Mouse (Mus musculus): Measurements from ENCODE around the gene Ffar3. TPM values are rescaled to one million over a fixed set of nuclear protein-coding genes. Genes with fewer than 3 reads are reported as not detected.

Ffar3 gene
- polyA plus RNA-seq, 1 experiment from 2014 or later, result not detected

- no peaks in the 10 kb centered on the region for H3K36me3 ChIP-seq (ENCODE audit: control insufficient read depth, insufficient read depth, low read length)
Measured at GRCm38 (mm10) chr7:30857746-30858145, 1.8 kb upstream of the Ffar3 start.

GRCm38 (mm10) chr7:30851421-30851820, 4.6 kb downstream of the Ffar3 start:
- DNase-seq (ENCODE audit: low spot score) (no peak), ATAC-seq (replicated peaks; ENCODE audit: low FRiP score) (no peak)
- H3K9me3 ChIP-seq (ENCODE audit: control insufficient read depth, low read length), result no peaks in the 10 kb centered on the region
- H3K4me3 ChIP-seq (ENCODE audit: low read depth, low read length), result no peak overlapping the region
- H3K4me1 ChIP-seq (replicated peaks; ENCODE audit: control insufficient read depth, insufficient read depth, low read length), result no peaks in the 10 kb centered on the region
- H3K27ac ChIP-seq (ENCODE audit: low read depth, low read length), result no peak overlapping the region
- 84% methylated on average over 1 of the region's 1 CpGs for WGBS
- H3K36me3 ChIP-seq (ENCODE audit: control insufficient read depth, insufficient read depth, low read length), result no peaks in the 10 kb centered on the region
- H3K27me3 ChIP-seq (replicated peaks; ENCODE audit: control insufficient read depth, insufficient read depth, low read length), result no peaks in the 10 kb centered on the region
- no peak overlapping the region for H3K9ac ChIP-seq (ENCODE audit: low read depth, low read length)
- H3K4me2 ChIP-seq, result no peak overlapping the region

More at GRCm38 (mm10) chr7:30857746-30858145, 1.8 kb upstream of the Ffar3 start:
- Histone ChIP-seq H3K4me2 (no peak overlapping the region), H3K27ac (ENCODE audit: low read depth, low read length) (no peak overlapping the region), H3K4me3 (ENCODE audit: low read depth, low read length) (no peak overlapping the region), H3K27me3 (replicated peaks; ENCODE audit: control insufficient read depth, insufficient read depth, low read length) (no peaks in the 10 kb centered on the region), H3K4me1 (replicated peaks; ENCODE audit: control insufficient read depth, insufficient read depth, low read length) (peaks cover 3% of the 10 kb centered on the region; the same call in 1 of the 2 replicates), H3K9ac (ENCODE audit: low read depth, low read length) (no peak overlapping the region), H3K9me3 (ENCODE audit: control insufficient read depth, low read length) (no peaks in the 10 kb centered on the region)
- no peak for ATAC-seq (replicated peaks; ENCODE audit: low FRiP score)
- DNase-seq (ENCODE audit: low spot score), result no peak
- WGBS, result 60% methylated on average over 1 of the region's 1 CpGs

GRCm38 (mm10) chr7:30847934-30848333, 8.0 kb downstream of the Ffar3 start:
- Histone ChIP-seq H3K27me3 (replicated peaks; ENCODE audit: control insufficient read depth, insufficient read depth, low read length) (no peaks in the 10 kb centered on the region), H3K27ac (ENCODE audit: low read depth, low read length) (no peak overlapping the region), H3K9me3 (ENCODE audit: control insufficient read depth, low read length) (no peaks in the 10 kb centered on the region), H3K4me2 (no peak overlapping the region), H3K4me1 (replicated peaks; ENCODE audit: control insufficient read depth, insufficient read depth, low read length) (no peaks in the 10 kb centered on the region; the same call in none of the 2 replicates), H3K36me3 (ENCODE audit: control insufficient read depth, insufficient read depth, low read length) (no peaks in the 10 kb centered on the region), H3K4me3 (ENCODE audit: low read depth, low read length) (no peak overlapping the region), H3K9ac (ENCODE audit: low read depth, low read length) (no peak overlapping the region)
- no peak for ATAC-seq (replicated peaks; ENCODE audit: low FRiP score)
- 69% methylated on average over 6 of the region's 6 CpGs for WGBS
- DNase-seq (ENCODE audit: low spot score), result no peak

GRCm38 (mm10) chr7:30847386-30847785, 8.6 kb downstream of the Ffar3 start:
- no peaks in the 10 kb centered on the region for H3K36me3 ChIP-seq (ENCODE audit: control insufficient read depth, insufficient read depth, low read length)
- no peaks in the 10 kb centered on the region for H3K9me3 ChIP-seq (ENCODE audit: control insufficient read depth, low read length)
- H3K4me3 ChIP-seq (ENCODE audit: low read depth, low read length), result no peak overlapping the region
- ATAC-seq (replicated peaks; ENCODE audit: low FRiP score), result no peak
- H3K27me3 ChIP-seq (replicated peaks; ENCODE audit: control insufficient read depth, insufficient read depth, low read length), result no peaks in the 10 kb centered on the region
- no peak overlapping the region for H3K9ac ChIP-seq (ENCODE audit: low read depth, low read length)
- no peak overlapping the region for H3K4me2 ChIP-seq
- no peaks in the 10 kb centered on the region; the same call in none of the 2 replicates for H3K4me1 ChIP-seq (replicated peaks; ENCODE audit: control insufficient read depth, insufficient read depth, low read length)
- no peak for DNase-seq (ENCODE audit: low spot score)
- WGBS, result 83% methylated on average over 5 of the region's 5 CpGs
- no peak overlapping the region for H3K27ac ChIP-seq (ENCODE audit: low read depth, low read length)

- DNase-seq (ENCODE audit: low spot score) (no peak), ATAC-seq (replicated peaks; ENCODE audit: low FRiP score) (no peak)
- H3K4me3 ChIP-seq (ENCODE audit: low read depth, low read length), result no peak overlapping the region
- no peaks in the 10 kb centered on the region for H3K9me3 ChIP-seq (ENCODE audit: control insufficient read depth, low read length)
- H3K36me3 ChIP-seq (ENCODE audit: control insufficient read depth, insufficient read depth, low read length), result no peaks in the 10 kb centered on the region
- H3K9ac ChIP-seq (ENCODE audit: low read depth, low read length), result no peak overlapping the region
- no peaks in the 10 kb centered on the region; the same call in none of the 2 replicates for H3K4me1 ChIP-seq (replicated peaks; ENCODE audit: control insufficient read depth, insufficient read depth, low read length)
- no peaks in the 10 kb centered on the region for H3K27me3 ChIP-seq (replicated peaks; ENCODE audit: control insufficient read depth, insufficient read depth, low read length)
- no peak overlapping the region for H3K4me2 ChIP-seq
- no peak overlapping the region for H3K27ac ChIP-seq (ENCODE audit: low read depth, low read length)
- 62% methylated on average over 2 of the region's 2 CpGs for WGBS
Measured at GRCm38 (mm10) chr7:30846505-30847053, 9.4 kb downstream of the Ffar3 start.

- 42% methylated on average over 7 of the region's 7 CpGs for WGBS
Measured at GRCm38 (mm10) chr7:30844676-30845297, 11.2 kb downstream of the Ffar3 start.

GRCm38 (mm10) chr7:30842092-30842491, 13.9 kb downstream of the Ffar3 start:
- H3K9me3 ChIP-seq (ENCODE audit: control insufficient read depth, low read length), result no peaks in the 10 kb centered on the region
- H3K36me3 ChIP-seq (ENCODE audit: control insufficient read depth, insufficient read depth, low read length), result no peaks in the 10 kb centered on the region
- H3K4me2 ChIP-seq, result no peak overlapping the region
- WGBS, result 54% methylated on average over 5 of the region's 5 CpGs
- no peak overlapping the region for H3K27ac ChIP-seq (ENCODE audit: low read depth, low read length)
- no peak overlapping the region for H3K9ac ChIP-seq (ENCODE audit: low read depth, low read length)
- DNase-seq (ENCODE audit: low spot score) (no peak), ATAC-seq (replicated peaks; ENCODE audit: low FRiP score) (no peak)
- H3K4me3 ChIP-seq (ENCODE audit: low read depth, low read length), result no peak overlapping the region
- H3K27me3 ChIP-seq (replicated peaks; ENCODE audit: control insufficient read depth, insufficient read depth, low read length), result no peaks in the 10 kb centered on the region
- H3K4me1 ChIP-seq (replicated peaks; ENCODE audit: control insufficient read depth, insufficient read depth, low read length), result no peaks in the 10 kb centered on the region; the same call in none of the 2 replicates

More at GRCm38 (mm10) chr7:30844676-30845297, 11.2 kb downstream of the Ffar3 start:
- ATAC-seq (replicated peaks; ENCODE audit: low FRiP score) (no peak), DNase-seq (ENCODE audit: low spot score) (no peak)
- Histone ChIP-seq H3K9ac (ENCODE audit: low read depth, low read length) (no peak overlapping the region), H3K27ac (ENCODE audit: low read depth, low read length) (no peak overlapping the region), H3K27me3 (replicated peaks; ENCODE audit: control insufficient read depth, insufficient read depth, low read length) (no peaks in the 10 kb centered on the region), H3K9me3 (ENCODE audit: control insufficient read depth, low read length) (no peaks in the 10 kb centered on the region), H3K4me2 (no peak overlapping the region), H3K4me1 (replicated peaks; ENCODE audit: control insufficient read depth, insufficient read depth, low read length) (no peaks in the 10 kb centered on the region; the same call in none of the 2 replicates), H3K4me3 (ENCODE audit: low read depth, low read length) (no peak overlapping the region), H3K36me3 (ENCODE audit: control insufficient read depth, insufficient read depth, low read length) (no peaks in the 10 kb centered on the region)

GRCm38 (mm10) chr7:30841379-30841778, 14.6 kb downstream of the Ffar3 start:
- DNase-seq (ENCODE audit: low spot score) (no peak), ATAC-seq (replicated peaks; ENCODE audit: low FRiP score) (no peak)
- Histone ChIP-seq H3K4me1 (replicated peaks; ENCODE audit: control insufficient read depth, insufficient read depth, low read length) (no peaks in the 10 kb centered on the region; the same call in none of the 2 replicates), H3K27me3 (replicated peaks; ENCODE audit: control insufficient read depth, insufficient read depth, low read length) (no peaks in the 10 kb centered on the region), H3K27ac (ENCODE audit: low read depth, low read length) (no peak overlapping the region), H3K36me3 (ENCODE audit: control insufficient read depth, insufficient read depth, low read length) (no peaks in the 10 kb centered on the region), H3K4me2 (no peak overlapping the region), H3K9ac (ENCODE audit: low read depth, low read length) (no peak overlapping the region), H3K4me3 (ENCODE audit: low read depth, low read length) (no peak overlapping the region), H3K9me3 (ENCODE audit: control insufficient read depth, low read length) (no peaks in the 10 kb centered on the region)
- 62% methylated on average over 4 of the region's 4 CpGs for WGBS

- H3K4me1 ChIP-seq (replicated peaks; ENCODE audit: control insufficient read depth, insufficient read depth, low read length), result no peaks in the 10 kb centered on the region; the same call in none of the 2 replicates
- H3K27ac ChIP-seq (ENCODE audit: low read depth, low read length), result no peak overlapping the region
- H3K4me3 ChIP-seq (ENCODE audit: low read depth, low read length), result no peak overlapping the region
- no peaks in the 10 kb centered on the region for H3K9me3 ChIP-seq (ENCODE audit: control insufficient read depth, low read length)
- no peak overlapping the region for H3K9ac ChIP-seq (ENCODE audit: low read depth, low read length)
- no peaks in the 10 kb centered on the region for H3K27me3 ChIP-seq (replicated peaks; ENCODE audit: control insufficient read depth, insufficient read depth, low read length)
- no peak for ATAC-seq (replicated peaks; ENCODE audit: low FRiP score)
- no peaks in the 10 kb centered on the region for H3K36me3 ChIP-seq (ENCODE audit: control insufficient read depth, insufficient read depth, low read length)
- no peak overlapping the region for H3K4me2 ChIP-seq
- 77% methylated on average over 3 of the region's 3 CpGs for WGBS
- no peak for DNase-seq (ENCODE audit: low spot score)
Measured at GRCm38 (mm10) chr7:30840306-30840705, 15.7 kb downstream of the Ffar3 start.

Data from liver, embryonic 11.5 days (tissue).